Mouse (Mus musculus) spleen, embryonic (tissue): ENCODE data around the gene Trim30c.
"Not testable (repeated sequence)": the region's sequence is repeated elsewhere in the genome, so short reads cannot be mapped to it uniquely, and the experiment has no call there.

Experiments
- CTCF ChIA-PET: fragments of 350-600 bp; sonication (Branson Sonifier 250); formaldehyde crosslinking; loops from one replicate; lab custom pipeline; 2022; lab: Charles Lee

The Trim30c gene

GRCm38 (mm10) chr7:104400698-104401097 lies at the start of gene Trim30c:
Gene Trim30c, minus strand, starts transcription at chr7:104400837.
- CTCF ChIA-PET, result no interaction called here

DNA sequence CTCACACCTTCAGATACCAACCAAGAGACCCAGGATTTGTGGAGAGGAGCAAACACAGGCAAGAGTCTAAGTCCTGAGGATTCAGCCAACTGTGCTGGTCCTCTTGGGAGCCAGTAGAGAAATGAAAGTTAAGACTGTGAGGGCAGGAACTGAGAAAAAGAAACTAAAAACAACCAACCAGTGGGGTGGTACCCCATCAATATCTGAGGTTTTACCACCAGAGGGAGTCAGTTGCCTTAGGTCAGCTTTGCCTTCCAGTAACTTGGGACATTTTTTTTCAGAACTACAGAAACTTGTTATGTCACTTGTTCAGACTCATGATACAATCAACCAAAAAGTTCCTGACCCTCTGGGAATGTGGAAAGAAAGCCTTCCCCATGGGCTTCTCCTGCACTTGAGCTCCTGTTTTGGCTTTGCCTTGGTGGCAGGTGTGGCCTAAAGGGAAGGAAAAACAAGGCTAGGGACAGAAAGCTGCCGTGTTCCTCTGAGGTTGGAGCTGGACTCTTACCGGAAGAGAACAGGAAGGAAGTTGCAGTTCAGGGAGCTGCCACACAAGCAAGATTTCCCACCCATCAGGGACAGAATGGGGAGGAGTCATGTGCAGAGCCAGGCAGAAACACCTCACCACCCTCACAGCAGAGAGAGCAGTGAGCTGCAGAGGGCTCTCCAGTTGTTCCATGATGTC lies 45.5 kb upstream of the Trim30c start:
- CTCF ChIA-PET, result no interaction called here

DNA sequence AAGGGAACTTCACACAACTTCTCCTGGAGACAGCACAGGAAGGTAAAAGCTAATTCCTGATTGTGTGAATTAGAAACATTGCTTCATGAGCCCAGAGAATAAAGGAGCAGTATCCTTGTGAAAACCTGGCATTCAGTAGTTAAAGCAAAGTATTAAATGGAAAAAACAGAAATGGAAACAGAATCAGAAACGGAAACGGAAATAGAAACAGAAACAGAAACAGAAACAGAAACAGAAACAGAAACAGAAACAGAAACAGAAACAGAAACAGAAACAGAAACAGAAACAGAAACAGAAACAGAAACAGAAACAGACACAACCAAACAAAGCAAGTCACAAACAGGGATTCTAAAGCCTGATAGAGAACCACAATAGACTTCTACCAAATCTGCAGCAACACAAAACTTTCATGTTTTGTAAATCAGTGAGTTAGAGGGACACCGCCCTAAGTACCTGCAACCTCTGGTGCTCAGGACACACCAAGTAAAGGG lies 3.9 kb upstream of the Trim30c start:
- CTCF ChIA-PET, result no interaction called here

DNA sequence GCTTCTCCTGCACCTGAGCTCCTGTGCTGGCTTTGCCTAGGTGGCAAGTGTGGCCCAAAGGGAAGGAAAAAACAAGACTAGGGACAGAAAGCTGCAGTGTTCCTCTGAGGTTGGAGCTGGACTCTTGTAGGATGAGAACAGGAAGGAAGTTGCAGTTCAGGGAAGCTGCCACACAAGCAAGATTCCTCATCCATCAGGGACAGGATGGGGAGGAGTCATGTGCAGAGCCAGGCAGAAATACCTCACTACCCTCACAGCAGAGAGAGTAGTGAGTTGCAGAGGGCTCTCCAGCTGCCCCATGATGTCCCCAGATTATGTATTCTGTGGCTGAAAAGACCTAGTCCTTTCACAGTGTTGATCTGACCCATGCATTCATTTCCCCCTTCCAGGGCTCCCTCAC lies 503 bp upstream of the Trim30c start:
- CTCF ChIA-PET, result no interaction called here

GRCm38 (mm10) chr7:104398492-104398891 lies 2.1 kb downstream of the Trim30c start:
- CTCF ChIA-PET, result no interaction called here

GRCm38 (mm10) chr7:104369736-104370414 lies 30.8 kb downstream of the Trim30c start, which contains the start of gene Trim30b:
Gene Trim30b, minus strand, starts transcription at chr7:104369884.
- CTCF ChIA-PET, result no interaction called here

DNA sequence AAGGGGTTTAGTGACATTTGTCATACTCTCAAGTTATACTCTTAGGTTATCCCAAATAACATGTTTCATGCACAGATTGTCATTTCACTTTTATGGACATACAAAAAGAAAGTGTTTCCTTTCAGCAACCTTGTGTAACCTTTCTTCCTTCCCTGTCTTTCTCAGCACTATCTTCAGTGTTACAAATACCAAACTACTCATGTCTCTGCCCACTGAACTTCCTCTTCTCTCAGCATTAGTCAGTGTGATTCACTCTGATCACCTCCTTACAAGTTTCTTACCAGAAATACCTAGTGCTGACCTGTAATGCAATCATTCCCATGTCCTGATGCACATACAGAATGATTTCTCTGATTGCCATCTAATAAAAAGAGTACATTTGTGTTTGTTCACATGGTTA lies 34.3 kb downstream of the Trim30c start:
- CTCF ChIA-PET, result no interaction called here

GRCm38 (mm10) chr7:104353600-104353967 lies 47.1 kb downstream of the Trim30c start:
- CTCF ChIA-PET, result interaction anchor here (0.7 kb wide), 1 partner anchor 209 kb away, joined by 3 read pairs; no protein-coding TSS in a partner anchor

GRCm38 (mm10) chr7:104352717-104353599 lies 47.7 kb downstream of the Trim30c start, which contains the start of gene Trim12c:
Gene Trim12c, minus strand, starts transcription at chr7:104353362.
- CTCF ChIA-PET, result interaction anchor here (0.7 kb wide), 1 partner anchor 210 kb away, joined by 3 read pairs; no protein-coding TSS in a partner anchor

GRCm38 (mm10) chr7:104348043-104348442 lies 52.6 kb downstream of the Trim30c start:
- CTCF ChIA-PET, result not testable (repeated sequence)

DNA sequence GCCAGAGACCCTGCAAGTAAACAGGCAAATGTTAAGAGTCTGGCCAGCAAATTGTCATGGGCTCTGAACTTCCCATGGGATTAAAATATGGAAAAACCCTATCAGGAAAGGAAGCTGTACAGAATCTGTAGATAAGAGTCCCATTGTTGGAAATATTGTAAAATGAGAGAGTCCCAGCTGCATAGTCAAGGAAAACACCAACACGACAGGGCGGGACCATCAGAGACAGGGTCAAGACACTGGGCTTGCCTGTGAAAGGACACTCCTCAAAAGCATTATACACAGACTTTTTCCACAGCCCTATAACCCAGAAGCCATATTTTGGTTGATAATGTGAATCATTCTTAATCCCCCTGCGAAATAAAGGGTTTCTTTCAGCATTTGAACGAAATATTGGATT lies 59.9 kb downstream of the Trim30c start:
- CTCF ChIA-PET, result not testable (repeated sequence)

GRCm38 (mm10) chr7:104335547-104335946 lies 65.1 kb downstream of the Trim30c start:
- CTCF ChIA-PET, result not testable (repeated sequence)
